Mouse (Mus musculus) G1E (cell line): ENCODE results near the gene Izumo1. TPM values are rescaled to one million over a fixed set of nuclear protein-coding genes. Genes with fewer than 3 reads are reported as not detected.
"Not testable (repeated sequence)": the region's sequence is repeated elsewhere in the genome, so short reads cannot be mapped to it uniquely, and the experiment has no call there.

Experiments
- ATAC-seq: 2 replicates; pipeline ENCODE4 v1.8.0; 2016; ENCODE audit warnings: mild to moderate bottlenecking; ENCODE audit not compliant: insufficient number of reproducible peaks, poor library complexity, low FRiP score, severe bottlenecking; ENCODE audit errors: extremely low read depth
- DNase-seq: peaks from one replicate; pipeline ENCODE4 v3.0.0; 2012; ENCODE audit warnings: low spot score
- H3K27me3 ChIP-seq: 2 replicates; pipeline ENCODE4 v1.6.1; 2012; ENCODE audit warnings: mild to moderate bottlenecking, low read length, inconsistent platforms; ENCODE audit not compliant: insufficient read depth
- H3K36me3 ChIP-seq: replicated peaks from 2 replicates; pipeline ENCODE3; 2012; ENCODE audit warnings: mild to moderate bottlenecking, inconsistent platforms
- H3K4me1 ChIP-seq: 2 replicates; pipeline ENCODE4 v1.6.1; 2012; ENCODE audit warnings: low read depth, low read length, inconsistent platforms, mixed read lengths; ENCODE audit not compliant: insufficient read depth
- H3K4me3 ChIP-seq: 2 replicates; pipeline ENCODE4 v1.5.1; 2012; ENCODE audit warnings: low read depth, mild to moderate bottlenecking, inconsistent platforms, low read length, moderate library complexity, mixed read lengths
- H3K9me3 ChIP-seq: replicated peaks from 2 replicates; pipeline ENCODE4 v1.6.1; 2012; ENCODE audit warnings: inconsistent platforms
- CTCF ChIP-seq: IDR thresholded peaks from 2 replicates; pipeline ENCODE4 v1.5.1; 2012; ENCODE audit warnings: low read depth, low read length, inconsistent platforms, mixed read lengths
- GATA1 ChIP-seq: IDR thresholded peaks from 2 replicates; pipeline ENCODE4 v1.6.1; 2012; ENCODE audit warnings: borderline replicate concordance, low read length, inconsistent platforms, mixed read lengths
- GATA2 ChIP-seq: IDR thresholded peaks from 2 replicates; pipeline ENCODE4 v1.6.1; 2012; ENCODE audit warnings: low read depth, low read length, inconsistent platforms, borderline replicate concordance
- POLR2AphosphoS5 ChIP-seq: IDR thresholded peaks from 2 replicates; pipeline ENCODE4 v1.6.1; 2012; ENCODE audit warnings: low read depth, low read length, inconsistent platforms; ENCODE audit not compliant: insufficient replicate concordance
- TAL1 ChIP-seq: conservative IDR thresholded peaks from 2 replicates; pipeline ENCODE4 v1.6.1; 2012; ENCODE audit warnings: low read depth, low read length, inconsistent platforms, mixed read lengths
- polyA plus RNA-seq: library from polyadenylated mRNA; stranded (reverse); fragments of >175 nt; gene quantifications from 2 replicates; pipeline ENCODE4 v1.2.3, GENCODE M21; 2012
- total RNA-seq, 2 experiments: library from RNA; stranded (forward) in 1 of 2; stranded (reverse) in 1 of 2; fragments of 200-1000 nt in 1 of 2; fragments of >200 nt in 1 of 2; fragmentation: Nextera tagmentation in 1 of 2; gene quantifications; 2 replicates each; pipeline ENCODE4 v1.2.3; 2014 to 2017

Gene Izumo1
- total and polyA plus RNA-seq, 3 experiments, result 0.05 to 0.68 (median 0.10) TPM

GRCm38 (mm10) chr7:45645591-45645971 lies 24.0 kb downstream of the Izumo1 start:
- Histone ChIP-seq H3K9me3 (no peaks in the 10 kb centered on the region), H3K27me3 (peaks cover 59% of the 10 kb centered on the region), H3K36me3 (no peaks in the 10 kb centered on the region), H3K4me1 (peaks cover 5% of the 10 kb centered on the region; the same call in 1 of the 2 replicates), H3K4me3 (no peak overlapping the region)
- TF ChIP-seq GATA2, result no peak
- TF ChIP-seq GATA1, result no peak
- TF ChIP-seq CTCF, result no peak
- TF ChIP-seq POLR2AphosphoS5, result no peak
- no peak for TF ChIP-seq TAL1
- ATAC-seq (no peak), DNase-seq (no peak)

- Histone ChIP-seq H3K27me3 (peaks cover 53% of the 10 kb centered on the region), H3K9me3 (no peaks in the 10 kb centered on the region), H3K4me3 (no peak overlapping the region), H3K36me3 (no peaks in the 10 kb centered on the region), H3K4me1 (peaks cover 5% of the 10 kb centered on the region; the same call in 1 of the 2 replicates)
- DNase-seq, result no peak
- TF ChIP-seq POLR2AphosphoS5, result no peak
- TF ChIP-seq GATA1, result no peak
- TF ChIP-seq CTCF, result no peak
- no peak for TF ChIP-seq TAL1
- TF ChIP-seq GATA2, result no peak
- no peak for ATAC-seq
These were observed 25.1 kb downstream of the Izumo1 start for GRCm38 (mm10) chr7:45646671-45647070.

GRCm38 (mm10) chr7:45649351-45649750 lies 27.7 kb downstream of the Izumo1 start:
- Histone ChIP-seq H3K4me3 (no peak overlapping the region), H3K27me3 (peaks cover 33% of the 10 kb centered on the region), H3K4me1 (peaks cover 2% of the 10 kb centered on the region; the same call in 1 of the 2 replicates), H3K9me3 (no peaks in the 10 kb centered on the region), H3K36me3 (no peaks in the 10 kb centered on the region)
- ATAC-seq (no peak), DNase-seq (no peak)
- TF ChIP-seq CTCF (no peak), GATA1 (no peak), TAL1 (no peak), GATA2 (no peak), POLR2AphosphoS5 (no peak)

GRCm38 (mm10) chr7:45650484-45650883 lies 28.9 kb downstream of the Izumo1 start:
- not testable (repeated sequence) for H3K36me3 ChIP-seq, ATAC-seq, H3K9me3 ChIP-seq, DNase-seq, H3K4me3 ChIP-seq, H3K4me1 ChIP-seq
- H3K27me3 ChIP-seq, result peaks cover 26% of the 10 kb centered on the region

GRCm38 (mm10) chr7:45654424-45655047 lies 32.9 kb downstream of the Izumo1 start:
- TF ChIP-seq POLR2AphosphoS5 (no peak), GATA2 (no peak), GATA1 (no peak), CTCF (no peak), TAL1 (no peak)

GRCm38 (mm10) chr7:45660746-45661478 lies 39.3 kb downstream of the Izumo1 start:
- DNase-seq (no peak), ATAC-seq (no peak)
- Histone ChIP-seq H3K4me3 (no peak overlapping the region), H3K36me3 (no peaks in the 10 kb centered on the region), H3K9me3 (no peaks in the 10 kb centered on the region), H3K4me1 (no peaks in the 10 kb centered on the region), H3K27me3 (peaks cover 31% of the 10 kb centered on the region)
- TF ChIP-seq POLR2AphosphoS5 (no peak), GATA1 (no peak), TAL1 (no peak), CTCF (no peak), GATA2 (no peak)

More at GRCm38 (mm10) chr7:45654424-45655047, 32.9 kb downstream of the Izumo1 start:
- no peak for ATAC-seq
- 0 out of 2 replicates have a peak overlapping the region, but pooled peaks have one; percentile 4 for H3K4me3 ChIP-seq
- no peaks in the 10 kb centered on the region for H3K4me1 ChIP-seq
- DNase-seq, result no peak
- no peaks in the 10 kb centered on the region for H3K36me3 ChIP-seq
- H3K27me3 ChIP-seq, result peaks cover 14% of the 10 kb centered on the region; the same call in 1 of the 2 replicates
- no peaks in the 10 kb centered on the region for H3K9me3 ChIP-seq

GRCm38 (mm10) chr7:45661702-45662101 lies 40.1 kb downstream of the Izumo1 start:
- H3K9me3 ChIP-seq, DNase-seq, H3K4me3 ChIP-seq, H3K4me1 ChIP-seq, H3K36me3 ChIP-seq, ATAC-seq: not testable (repeated sequence)
- H3K27me3 ChIP-seq, result peaks cover 31% of the 10 kb centered on the region
